Mouse (Mus musculus) embryonic facial prominence, embryonic 14.5 days (tissue): ENCODE measurements at regions not wholly inside any gene's neighbourhood (a gene's known extent, or its start where the extent isn't known, plus 50 kb on each side); places are given as distances from the start of the nearest gene placed in this dataset.
A peak's percentile ranks its signal among the peaks of the same experiment; 100 is the strongest.

Source experiments
- ATAC-seq: fragments of 200-750 bp; cut with Nextera tagmentation; 2 replicates; pipeline ENCODE4 v1.8.0; 2017; ENCODE audit warnings: low read depth, moderate number of reproducible peaks, moderate TSS enrichment
- DNase-seq: peaks from one replicate; pipeline ENCODE4 v3.0.0-alpha.2; 2015; ENCODE audit warnings: low spot score
- H3K27ac ChIP-seq: fragments of 300-500 bp; sonication (generic); replicated peaks from 2 replicates; pipeline ENCODE4 v1.5.1; 2014; ENCODE audit warnings: low read depth, mild to moderate bottlenecking, low read length, moderate library complexity
- H3K27me3 ChIP-seq: fragments of 300-500 bp; sonication (generic); replicated peaks from 2 replicates; pipeline ENCODE4 v1.6.1; 2014; ENCODE audit warnings: low read length; ENCODE audit not compliant: control insufficient read depth, insufficient read depth
- H3K36me3 ChIP-seq: fragments of 300-500 bp; sonication (generic); 2 replicates; pipeline ENCODE4 v1.6.1; 2014; ENCODE audit warnings: low read length, mixed read lengths; ENCODE audit not compliant: control insufficient read depth, insufficient read depth
- H3K4me1 ChIP-seq: fragments of 300-500 bp; sonication (generic); 2 replicates; pipeline ENCODE4 v1.6.1; 2014; ENCODE audit warnings: antibody characterized with exemption, low read length; ENCODE audit not compliant: control insufficient read depth, insufficient read depth
- H3K4me2 ChIP-seq: fragments of 300-500 bp; sonication (generic); 2 replicates; pipeline ENCODE4 v1.6.1; 2014; ENCODE audit warnings: low read depth, mild to moderate bottlenecking, low read length, moderate library complexity, mixed read lengths
- H3K4me3 ChIP-seq: fragments of 300-500 bp; sonication (generic); 2 replicates; pipeline ENCODE4 v1.5.1; 2014; ENCODE audit warnings: low read depth, mild to moderate bottlenecking, low read length
- H3K9ac ChIP-seq: fragments of 300-500 bp; sonication (generic); 2 replicates; pipeline ENCODE4 v1.6.1; 2014; ENCODE audit warnings: low read depth, mild to moderate bottlenecking, low read length, moderate library complexity, mixed read lengths
- H3K9me3 ChIP-seq: fragments of 300-500 bp; sonication (generic); 2 replicates; pipeline ENCODE4 v1.6.1; 2016; ENCODE audit warnings: low read length; ENCODE audit not compliant: control insufficient read depth
- WGBS: fragments of 180-500 bp; shearing (Covaris S2); extraction: QIAGEN DNeasy Blood & Tissue Kit; methylation state at CpG from one replicate; pipeline ENCODE4 v1.1.7; 2014; 5-methylcytosine and 5-hydroxymethylcytosine counted together

DNA sequence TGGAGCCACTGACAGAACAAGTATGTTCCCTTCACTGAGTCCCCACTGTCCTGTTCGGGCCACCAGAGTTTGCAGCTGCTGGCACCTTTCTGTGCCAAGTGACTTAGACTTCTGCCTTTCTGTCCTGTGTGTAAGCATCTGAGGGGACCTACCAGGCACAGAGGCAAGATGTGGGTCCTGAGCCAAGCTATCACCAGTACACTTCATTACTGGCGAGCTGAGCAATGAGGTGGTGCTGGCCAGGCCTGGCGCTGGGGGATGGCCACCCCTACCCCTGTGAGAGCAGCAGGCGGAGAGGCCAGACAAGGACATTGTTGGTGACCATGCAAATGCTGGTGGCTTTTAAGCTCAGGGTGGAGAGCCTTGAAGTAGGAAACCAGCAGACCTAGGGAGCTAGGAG lies 87.6 kb upstream of the Mrps6 start:
- Histone ChIP-seq H3K9me3 (no peaks in the 10 kb centered on the region), H3K27me3 (no peaks in the 10 kb centered on the region), H3K4me1 (no peaks in the 10 kb centered on the region), H3K27ac (no peak overlapping the region), H3K9ac (no peak overlapping the region), H3K36me3 (no peaks in the 10 kb centered on the region), H3K4me3 (no peak overlapping the region), H3K4me2 (no peak overlapping the region)
- 90% methylated on average over 4 of the region's 4 CpGs for WGBS
- ATAC-seq, result no peak
- DNase-seq, result no peak

DNA sequence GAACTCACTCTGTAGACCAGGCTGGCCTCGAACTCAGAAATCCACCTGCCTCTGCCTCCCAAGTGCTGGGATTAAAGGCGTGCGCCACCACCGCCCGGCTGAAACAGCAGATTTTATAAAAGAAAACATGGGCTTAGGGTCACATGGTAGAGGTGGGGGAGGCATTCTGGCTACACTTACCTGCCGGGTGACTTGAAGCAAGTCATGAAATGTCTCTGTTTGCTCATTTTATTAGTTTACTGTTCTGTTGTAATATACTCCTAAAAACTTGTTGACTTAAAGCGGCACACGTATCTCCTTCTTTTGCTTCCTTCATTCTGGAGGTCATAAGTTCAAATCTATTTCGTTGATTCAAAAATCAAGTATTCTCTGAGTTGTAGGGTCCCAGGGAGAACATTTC lies 84.9 kb upstream of the Mrps6 start:
- no peaks in the 10 kb centered on the region for H3K36me3 ChIP-seq
- WGBS, result 88% methylated on average over 9 of the region's 9 CpGs
- no peak overlapping the region for H3K27ac ChIP-seq
- H3K9me3 ChIP-seq, result no peaks in the 10 kb centered on the region
- no peaks in the 10 kb centered on the region for H3K27me3 ChIP-seq
- ATAC-seq (no peak), DNase-seq (no peak)
- H3K4me1 ChIP-seq, result no peaks in the 10 kb centered on the region
- H3K4me2 ChIP-seq, result no peak overlapping the region
- H3K4me3 ChIP-seq, result no peak overlapping the region
- no peak overlapping the region for H3K9ac ChIP-seq

- Histone ChIP-seq H3K27me3 (no peaks in the 10 kb centered on the region), H3K4me2 (no peak overlapping the region), H3K9me3 (no peaks in the 10 kb centered on the region), H3K36me3 (no peaks in the 10 kb centered on the region), H3K9ac (no peak overlapping the region), H3K4me1 (0 out of 2 replicates have a peak, but pooled peaks cover 3% of the 10 kb centered on the region), H3K4me3 (no peak overlapping the region), H3K27ac (no peak overlapping the region)
- WGBS, result 57% methylated on average over 8 of the region's 8 CpGs
- ATAC-seq, result no peak
- DNase-seq, result no peak
Measured at GRCm38 (mm10) chr16:91976194-91976805, 81.8 kb upstream of the Mrps6 start.

DNA sequence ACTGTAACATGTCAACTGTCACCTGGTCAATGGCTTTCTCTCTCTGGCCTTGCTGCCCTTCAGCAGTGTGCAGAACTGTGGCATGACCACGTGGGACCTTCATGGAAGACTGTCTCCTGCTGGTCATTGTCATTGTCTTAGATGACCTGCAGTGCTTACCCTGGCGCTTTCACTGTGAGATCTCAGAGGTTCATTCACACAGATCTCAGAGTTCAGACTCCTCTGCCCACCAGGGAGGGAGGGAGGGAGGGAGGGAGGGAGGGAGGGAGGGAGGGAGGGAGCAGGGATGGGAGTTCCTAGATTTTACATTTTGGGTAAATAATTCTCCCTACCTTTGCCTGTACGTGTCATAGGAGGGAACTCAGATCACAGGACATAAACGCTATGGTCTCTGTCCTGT lies 79.6 kb upstream of the Mrps6 start:
- no peaks in the 10 kb centered on the region for H3K27me3 ChIP-seq
- no peak for ATAC-seq
- 35% methylated on average over 4 of the region's 4 CpGs for WGBS

GRCm38 (mm10) chr16:91978846-91979245 lies 79.2 kb upstream of the Mrps6 start:
- Histone ChIP-seq H3K4me2 (no peak overlapping the region), H3K9ac (no peak overlapping the region), H3K9me3 (no peaks in the 10 kb centered on the region), H3K36me3 (no peaks in the 10 kb centered on the region), H3K4me1 (0 out of 2 replicates have a peak, but pooled peaks cover 3% of the 10 kb centered on the region), H3K27ac (no peak overlapping the region; the same call in 1 of the 2 replicates), H3K4me3 (no peak overlapping the region), H3K27me3 (no peaks in the 10 kb centered on the region)
- ATAC-seq (peak; percentile 55; the same call in 1 of the 2 replicates), DNase-seq (peak; percentile 79)
- 7% methylated on average over 5 of the region's 5 CpGs for WGBS

More for the DNA sequence above, 79.6 kb upstream of the Mrps6 start:
- Histone ChIP-seq H3K4me3 (no peak overlapping the region), H3K27ac (no peak overlapping the region), H3K36me3 (no peaks in the 10 kb centered on the region), H3K9ac (no peak overlapping the region), H3K4me2 (no peak overlapping the region), H3K4me1 (0 out of 2 replicates have a peak, but pooled peaks cover 3% of the 10 kb centered on the region), H3K9me3 (no peaks in the 10 kb centered on the region)
- no peak for DNase-seq

GRCm38 (mm10) chr16:91980482-91980881 lies 77.6 kb upstream of the Mrps6 start:
- Histone ChIP-seq H3K4me1 (0 out of 2 replicates have a peak, but pooled peaks cover 3% of the 10 kb centered on the region), H3K4me2 (no peak overlapping the region), H3K4me3 (no peak overlapping the region), H3K27ac (no peak overlapping the region), H3K36me3 (no peaks in the 10 kb centered on the region), H3K9ac (no peak overlapping the region), H3K9me3 (no peaks in the 10 kb centered on the region), H3K27me3 (no peaks in the 10 kb centered on the region)
- DNase-seq (no peak), ATAC-seq (no peak)
- WGBS, result 83% methylated on average over 6 of the region's 6 CpGs

GRCm38 (mm10) chr16:91985211-91985610 lies 72.9 kb upstream of the Mrps6 start:
- H3K36me3 ChIP-seq, result no peaks in the 10 kb centered on the region
- 83% methylated on average over 12 of the region's 12 CpGs for WGBS
- no peak overlapping the region for H3K4me3 ChIP-seq
- H3K9ac ChIP-seq, result no peak overlapping the region
- no peaks in the 10 kb centered on the region for H3K9me3 ChIP-seq
- H3K4me2 ChIP-seq, result no peak overlapping the region
- no peaks in the 10 kb centered on the region for H3K4me1 ChIP-seq
- DNase-seq (peak; percentile 26), ATAC-seq (no peak)
- H3K27me3 ChIP-seq, result no peaks in the 10 kb centered on the region
- H3K27ac ChIP-seq, result no peak overlapping the region

DNA sequence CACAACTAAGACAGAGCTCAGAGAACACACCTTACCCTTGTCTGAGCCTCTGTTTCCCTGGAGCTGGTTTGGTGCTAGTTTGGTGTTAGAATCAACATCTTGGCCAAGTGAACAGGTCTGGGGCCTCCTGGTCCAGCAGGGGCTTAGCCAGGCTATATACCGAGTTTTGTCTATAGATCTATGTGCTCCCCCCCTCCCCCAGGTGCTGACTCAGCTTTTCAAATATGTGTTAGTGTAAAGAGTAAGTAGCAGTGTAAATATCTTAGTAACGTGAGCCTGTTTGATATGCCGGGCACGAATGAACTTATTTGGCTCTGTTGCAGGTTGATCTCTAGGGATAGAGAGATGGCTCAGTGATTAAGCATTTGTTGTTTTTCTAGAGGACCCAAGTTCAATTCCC lies 68.7 kb upstream of the Mrps6 start:
- WGBS, result 72% methylated on average over 4 of the region's 4 CpGs
- ATAC-seq, result no peak
- no peaks in the 10 kb centered on the region for H3K9me3 ChIP-seq
- H3K27ac ChIP-seq, result no peak overlapping the region
- no peak overlapping the region for H3K4me2 ChIP-seq
- DNase-seq, result no peak
- no peaks in the 10 kb centered on the region for H3K27me3 ChIP-seq
- no peak overlapping the region for H3K4me3 ChIP-seq
- H3K36me3 ChIP-seq, result no peaks in the 10 kb centered on the region
- H3K4me1 ChIP-seq, result no peaks in the 10 kb centered on the region
- H3K9ac ChIP-seq, result no peak overlapping the region
